Mouse (Mus musculus) urinary bladder, postnatal 36 days (tissue): ENCODE measurements around the gene Mc1r.
A peak's percentile ranks its signal among the peaks of the same experiment; 100 is the strongest.

Experiments
- DNase-seq, 2 experiments: peaks; one replicate each; pipeline ENCODE4 v3.0.0; 2022; ENCODE audit warnings: low spot score in 2 of 2, mixed read lengths in 1 of 2

Gene Mc1r

GRCm38 (mm10) chr8:123406786-123407185 is at the start of gene Mc1r:
TSS of gene Mc1r (plus strand) at chr8:123407107.
- DNase-seq, result peak; percentile 23 to 34

- DNase-seq, result peak; percentile 67 to 71
Measured at GRCm38 (mm10) chr8:123361082-123361739, 45.7 kb upstream of the Mc1r start.

- peak; percentile 90 to 95 for DNase-seq
Measured at GRCm38 (mm10) chr8:123373403-123374238, 33.3 kb upstream of the Mc1r start, which contains the start of gene Tcf25. TSS of gene Tcf25 (plus strand) at chr8:123373753.

- DNase-seq, result peak; percentile 90 to 93
Measured at GRCm38 (mm10) chr8:123374239-123374578, 32.7 kb upstream of the Mc1r start.

- DNase-seq, result no peak
Measured at GRCm38 (mm10) chr8:123375701-123376100, 31.2 kb upstream of the Mc1r start.

GRCm38 (mm10) chr8:123376106-123376505 is 30.8 kb upstream of the Mc1r start:
- DNase-seq, result no peak

GRCm38 (mm10) chr8:123381711-123382110 is 25.2 kb upstream of the Mc1r start:
- DNase-seq, result no peak

GRCm38 (mm10) chr8:123382516-123382915 is 24.4 kb upstream of the Mc1r start:
- DNase-seq, result no peak

- no peak for DNase-seq
Measured at GRCm38 (mm10) chr8:123384883-123385540, 21.9 kb upstream of the Mc1r start.

GRCm38 (mm10) chr8:123387041-123387440 is 19.9 kb upstream of the Mc1r start:
- no peak for DNase-seq

GRCm38 (mm10) chr8:123387801-123388200 is 19.1 kb upstream of the Mc1r start:
- no peak for DNase-seq

GRCm38 (mm10) chr8:123389026-123389425 is 17.9 kb upstream of the Mc1r start:
- DNase-seq, result no peak

- DNase-seq, result no peak
Measured at GRCm38 (mm10) chr8:123398308-123398707, 8.6 kb upstream of the Mc1r start.

- no peak for DNase-seq
Measured at GRCm38 (mm10) chr8:123401936-123402335, 5.0 kb upstream of the Mc1r start.

GRCm38 (mm10) chr8:123402730-123403326 is 4.1 kb upstream of the Mc1r start:
- no peak for DNase-seq

- no peak for DNase-seq
Measured at GRCm38 (mm10) chr8:123404521-123404920, 2.4 kb upstream of the Mc1r start.

- no peak for DNase-seq
Measured at GRCm38 (mm10) chr8:123407612-123408011, 705 bp downstream of the Mc1r start.

- no peak for DNase-seq
Measured at GRCm38 (mm10) chr8:123408586-123409544, 2.0 kb downstream of the Mc1r start.

- no peak for DNase-seq
Measured at GRCm38 (mm10) chr8:123410049-123410587, 3.2 kb downstream of the Mc1r start.

GRCm38 (mm10) chr8:123410788-123411187 is 3.9 kb downstream of the Mc1r start:
- DNase-seq, result no peak

- DNase-seq, result peak in 1 of 2 experiments; percentile 33
Measured at GRCm38 (mm10) chr8:123411246-123411645, 4.3 kb downstream of the Mc1r start, which contains the start of gene Tubb3. TSS of gene Tubb3 (plus strand) at chr8:123411424.
